Mouse (Mus musculus) limb, embryonic 14.5 days (tissue): ENCODE measurements around the gene Nrap. TPM values are rescaled to one million over a fixed set of nuclear protein-coding genes. Genes with fewer than 3 reads are reported as not detected.
A peak's percentile ranks its signal among the peaks of the same experiment; 100 is the strongest.

Experiments used
- ATAC-seq: fragments of 200-750 bp; cut with Nextera tagmentation; 2 replicates; pipeline ENCODE4 v1.8.0; 2017; ENCODE audit warnings: low read depth, moderate number of reproducible peaks, moderate TSS enrichment; ENCODE audit not compliant: low FRiP score
- DNase-seq: peaks from one replicate; pipeline ENCODE4 v3.0.0-alpha.2; 2015; ENCODE audit warnings: low spot score
- H3K27ac ChIP-seq: fragments of 300-500 bp; sonication (generic); replicated peaks from 2 replicates; pipeline ENCODE4 v1.5.1; 2014; ENCODE audit warnings: low read depth, mild to moderate bottlenecking, low read length, moderate library complexity, mixed read lengths
- H3K27me3 ChIP-seq: fragments of 300-500 bp; sonication (generic); 2 replicates; pipeline ENCODE4 v1.6.1; 2014; ENCODE audit warnings: low read length, mixed read lengths; ENCODE audit not compliant: control insufficient read depth, insufficient read depth
- H3K36me3 ChIP-seq: fragments of 300-500 bp; sonication (generic); 2 replicates; pipeline ENCODE4 v1.6.1; 2014; ENCODE audit warnings: mild to moderate bottlenecking, low read length, moderate library complexity, mixed read lengths; ENCODE audit not compliant: control insufficient read depth, insufficient read depth
- H3K4me1 ChIP-seq: fragments of 300-500 bp; sonication (generic); 2 replicates; pipeline ENCODE4 v1.6.1; 2014; ENCODE audit warnings: antibody characterized with exemption, low read length, mixed read lengths; ENCODE audit not compliant: control insufficient read depth, insufficient read depth
- H3K4me2 ChIP-seq: fragments of 300-500 bp; sonication (generic); replicated peaks from 2 replicates; pipeline ENCODE4 v1.6.1; 2014; ENCODE audit warnings: low read depth, mild to moderate bottlenecking, low read length, moderate library complexity; ENCODE audit not compliant: severe bottlenecking
- H3K4me3 ChIP-seq: fragments of 300-500 bp; sonication (generic); replicated peaks from 2 replicates; pipeline ENCODE4 v1.5.1; 2014; ENCODE audit warnings: low read length
- H3K9ac ChIP-seq: fragments of 300-500 bp; sonication (generic); 2 replicates; pipeline ENCODE4 v1.6.1; 2014; ENCODE audit warnings: mild to moderate bottlenecking, low read depth, low read length, moderate library complexity; ENCODE audit not compliant: severe bottlenecking
- H3K9me3 ChIP-seq: fragments of 300-500 bp; sonication (generic); 2 replicates; pipeline ENCODE4 v1.6.1; 2016; ENCODE audit warnings: low read length; ENCODE audit not compliant: control insufficient read depth
- POLR2A ChIP-seq: fragments of 200-500 bp; IDR thresholded peaks from 2 replicates; pipeline ENCODE4 v1.8.0; 2012; ENCODE audit warnings: inconsistent platforms, mild to moderate bottlenecking, moderate library complexity, borderline replicate concordance; ENCODE audit not compliant: insufficient read depth, insufficient read length; ENCODE audit errors: extremely low read depth
- WGBS: fragments of 180-500 bp; shearing (Covaris S2); extraction: QIAGEN DNeasy Blood & Tissue Kit; methylation state at CpG from one replicate; pipeline ENCODE4 v1.1.7; 2014; 5-methylcytosine and 5-hydroxymethylcytosine counted together
- polyA plus RNA-seq, 2 experiments: library from polyadenylated mRNA; depleted of rRNA in 1 of 2; stranded (reverse) in 1 of 2; unstranded in 1 of 2; fragments of >200 nt; fragmentation: Nextera tagmentation in 1 of 2; extraction: Ambion mirVana in 1 of 2; gene quantifications; 2 replicates each; pipeline versions ENCODE4 v1.2.1 to v1.2.3; 2012 to 2014

Nrap gene
- polyA plus RNA-seq, 2 experiments = 2.1 to 2.8 TPM

GRCm38 (mm10) chr19:56319219-56319618 lies 70.6 kb downstream of the Nrap start:
- peaks cover 9% of the 10 kb centered on the region for H3K4me1 ChIP-seq
- TF ChIP-seq POLR2A = no peak

GRCm38 (mm10) chr19:56316531-56316930 lies 73.3 kb downstream of the Nrap start:
- Histone ChIP-seq H3K4me2 (no peak overlapping the region), H3K4me3 (no peak overlapping the region), H3K27ac (no peak overlapping the region), H3K9me3 (no peaks in the 10 kb centered on the region), H3K4me1 (peaks cover 9% of the 10 kb centered on the region), H3K9ac (no peak overlapping the region), H3K36me3 (no peaks in the 10 kb centered on the region), H3K27me3 (no peaks in the 10 kb centered on the region)
- DNase-seq (no peak), ATAC-seq (no peak)
- WGBS = 75% methylated on average over 3 of the region's 3 CpGs
- no peak for TF ChIP-seq POLR2A

More at GRCm38 (mm10) chr19:56319219-56319618, 70.6 kb downstream of the Nrap start:
- no peak overlapping the region for H3K4me3 ChIP-seq
- DNase-seq = no peak
- ATAC-seq = no peak
- H3K9me3 ChIP-seq = no peaks in the 10 kb centered on the region
- H3K4me2 ChIP-seq = no peak overlapping the region
- 89% methylated on average over 7 of the region's 7 CpGs for WGBS
- H3K36me3 ChIP-seq = no peaks in the 10 kb centered on the region
- no peak overlapping the region for H3K27ac ChIP-seq
- no peak overlapping the region for H3K9ac ChIP-seq
- no peaks in the 10 kb centered on the region for H3K27me3 ChIP-seq

- Histone ChIP-seq H3K4me3 (no peak overlapping the region), H3K27ac (no peak overlapping the region), H3K27me3 (no peaks in the 10 kb centered on the region), H3K9ac (no peak overlapping the region), H3K4me1 (0 out of 2 replicates have a peak, but pooled peaks cover 3% of the 10 kb centered on the region), H3K4me2 (no peak overlapping the region), H3K36me3 (no peaks in the 10 kb centered on the region), H3K9me3 (no peaks in the 10 kb centered on the region)
- WGBS = 49% methylated on average over 11 of the region's 11 CpGs
- TF ChIP-seq POLR2A = no peak
- peak; percentile 58 for DNase-seq
- ATAC-seq = peak; percentile 82
These were observed 89.0 kb downstream of the Nrap start for GRCm38 (mm10) chr19:56300835-56301234.

DNA sequence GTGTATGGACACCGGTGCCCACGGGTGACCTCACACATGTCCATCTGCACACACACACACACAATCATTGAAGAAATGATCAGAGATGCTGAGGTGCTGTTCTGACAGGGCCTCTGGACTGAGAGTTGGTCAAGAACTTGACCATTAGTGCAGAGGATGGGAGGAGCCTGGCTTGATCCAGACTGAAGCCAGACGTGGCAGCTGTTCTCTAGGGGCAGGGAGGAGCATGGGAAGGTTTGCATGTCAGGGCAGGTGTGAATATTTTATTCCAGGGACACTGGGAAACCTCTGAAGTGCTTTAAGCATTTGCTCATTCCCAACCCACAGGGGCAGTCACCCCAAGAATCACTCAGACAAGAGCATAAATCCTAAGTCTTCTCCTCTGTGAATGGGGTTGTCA lies 92.6 kb downstream of the Nrap start:
- DNase-seq (no peak), ATAC-seq (no peak)
- Histone ChIP-seq H3K36me3 (no peaks in the 10 kb centered on the region), H3K27me3 (no peaks in the 10 kb centered on the region), H3K9ac (no peak overlapping the region), H3K4me3 (no peak overlapping the region), H3K27ac (no peak overlapping the region), H3K9me3 (no peaks in the 10 kb centered on the region), H3K4me2 (no peak overlapping the region), H3K4me1 (peaks cover 6% of the 10 kb centered on the region)
- no peak for TF ChIP-seq POLR2A
- 65% methylated on average over 3 of the region's 3 CpGs for WGBS

GRCm38 (mm10) chr19:56296668-56297067 lies 93.2 kb downstream of the Nrap start:
- ATAC-seq (no peak), DNase-seq (no peak)
- Histone ChIP-seq H3K9ac (no peak overlapping the region), H3K4me1 (peaks cover 10% of the 10 kb centered on the region), H3K36me3 (no peaks in the 10 kb centered on the region), H3K27me3 (no peaks in the 10 kb centered on the region), H3K9me3 (no peaks in the 10 kb centered on the region), H3K27ac (no peak overlapping the region), H3K4me3 (no peak overlapping the region), H3K4me2 (no peak overlapping the region)
- no peak for TF ChIP-seq POLR2A
- WGBS = 84% methylated on average over 9 of the region's 9 CpGs
